Mouse (Mus musculus): Measurements from ENCODE around the gene Arhgap42.

Arhgap42 gene

DNA sequence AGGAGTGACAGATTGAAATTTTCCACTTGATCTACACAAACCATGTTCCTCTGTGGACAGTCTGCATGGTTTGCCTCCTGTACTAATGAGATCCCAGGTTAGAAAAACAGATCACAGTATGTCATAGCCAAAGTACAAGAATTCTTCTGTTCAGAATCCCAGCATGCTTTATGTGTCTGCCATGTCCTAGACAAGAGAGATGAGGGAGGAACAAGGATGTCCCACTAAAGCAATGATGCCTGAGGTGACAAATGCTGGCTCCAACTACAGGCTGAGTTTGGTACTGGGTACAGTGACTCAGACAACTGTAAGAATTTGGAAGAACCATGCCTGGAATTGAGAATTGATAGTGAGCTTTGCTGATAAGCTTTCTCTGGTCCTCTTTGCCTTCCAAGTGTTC is 24.6 kb downstream of the Arhgap42 start:
- in situ Hi-C loops (cut with MboI; ENCODE audit: unreplicated experiment in 2 of 2) = loop anchor here (25.0 kb wide), 2 partner anchors 527 to 1352 kb away; partner anchors contain the start of gene Birc3 (in 1 of the 2)

DNA sequence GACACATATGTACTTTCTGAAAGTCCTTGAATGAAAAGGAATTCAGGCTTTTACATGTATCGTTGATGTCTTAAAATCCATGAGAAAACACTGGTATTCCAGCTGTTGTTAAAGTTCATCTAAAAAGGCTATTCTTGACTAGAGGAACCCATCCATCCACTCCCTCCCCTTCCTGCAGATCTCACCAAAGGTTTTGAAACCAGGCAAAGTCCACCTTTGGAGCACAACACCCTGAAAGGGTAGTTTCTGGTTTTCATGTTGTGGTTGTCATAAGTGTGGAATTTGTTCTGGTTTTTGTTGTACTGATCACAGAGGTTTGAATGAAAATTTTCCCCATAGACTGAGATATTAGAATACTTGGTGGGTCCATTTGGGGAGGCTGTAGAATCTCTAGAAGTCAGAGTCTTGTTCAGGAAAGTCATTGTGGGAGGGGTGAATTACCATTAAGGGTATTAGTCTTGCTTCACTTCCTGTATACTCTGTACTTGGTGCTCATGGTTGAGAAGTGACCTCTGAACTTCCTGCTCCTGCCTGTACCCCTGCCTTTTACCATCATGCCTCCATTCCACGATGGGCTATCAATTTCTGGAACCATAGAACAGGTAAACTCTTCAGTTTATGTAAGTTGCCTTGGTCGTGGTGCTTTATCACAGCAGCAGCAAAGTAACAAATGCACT is 27.4 kb downstream of the Arhgap42 start:
- in situ Hi-C loops (cut with MboI; ENCODE audit: unreplicated experiment in 2 of 2) = loop anchor here (25.0 kb wide), 2 partner anchors 524 to 1349 kb away; partner anchors contain the start of gene Birc3 (in 1 of the 2)

DNA sequence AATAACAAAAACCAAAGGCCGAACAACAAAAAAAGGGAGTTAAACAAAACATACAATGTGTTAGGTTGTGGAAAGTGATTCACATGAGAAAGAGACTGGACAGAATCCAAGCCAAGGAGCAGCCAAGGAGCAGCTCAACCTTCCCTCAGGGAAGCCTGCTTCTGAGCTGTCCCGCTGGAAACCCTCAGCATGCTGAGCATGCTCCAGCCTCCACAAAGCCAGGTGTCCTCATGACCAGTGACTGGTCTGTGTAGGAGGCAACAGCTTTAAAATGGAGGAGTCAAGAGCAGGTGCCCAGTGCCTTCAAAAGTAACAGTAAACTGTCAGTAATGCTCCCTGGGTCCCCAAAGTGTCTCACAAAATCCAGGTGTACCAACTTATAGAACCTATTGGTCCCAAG is 28.4 kb downstream of the Arhgap42 start:
- in situ Hi-C loops (cut with MboI; ENCODE audit: unreplicated experiment in 2 of 2) = loop anchor here (25.0 kb wide), 2 partner anchors 523 to 1348 kb away; partner anchors contain the start of gene Birc3 (in 1 of the 2)

DNA sequence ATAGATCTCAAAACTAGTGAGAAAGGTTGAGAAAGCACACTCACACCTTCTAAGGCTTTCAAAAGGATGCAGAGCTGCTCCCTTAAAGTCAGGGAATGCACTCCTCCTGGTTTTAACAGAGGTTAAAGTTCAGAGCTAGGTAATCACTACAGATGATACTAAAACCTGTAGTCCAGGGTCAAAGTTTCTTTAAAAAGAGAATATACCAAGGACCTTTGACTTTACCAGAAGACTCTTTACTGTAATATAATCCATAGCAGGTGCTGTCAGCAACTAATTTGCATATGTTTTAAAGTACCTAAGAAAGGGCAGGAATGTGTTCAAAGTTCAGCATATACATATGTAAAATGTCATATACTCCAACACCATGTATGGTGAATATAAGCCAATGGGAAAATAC is 30.7 kb downstream of the Arhgap42 start:
- in situ Hi-C loops (cut with MboI; ENCODE audit: unreplicated experiment in 2 of 2) = loop anchor here (25.0 kb wide), 2 partner anchors 521 to 1346 kb away; partner anchors contain the start of gene Birc3 (in 1 of the 2)

DNA sequence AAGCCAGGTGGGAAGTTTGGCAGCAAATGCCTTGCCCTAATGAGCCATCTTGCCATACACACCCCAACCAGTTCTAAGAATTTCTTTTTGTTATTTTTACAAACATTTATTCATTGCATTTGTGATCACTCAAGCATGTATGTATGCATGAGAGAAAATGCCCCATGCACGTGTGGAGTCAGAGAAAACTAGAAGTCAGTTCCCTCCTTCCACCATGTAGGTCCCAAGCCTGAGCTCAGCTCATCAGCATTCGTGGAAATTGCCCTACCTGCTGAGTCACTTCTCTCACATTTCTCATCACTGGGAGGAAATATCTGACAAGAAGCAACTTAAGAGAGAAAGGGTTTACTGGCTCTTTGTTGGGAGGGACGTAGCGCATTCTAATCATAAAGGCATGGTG is 31.6 kb downstream of the Arhgap42 start:
- in situ Hi-C loops (cut with MboI; ENCODE audit: unreplicated experiment in 2 of 2) = loop anchor here (25.0 kb wide), 2 partner anchors 520 to 1345 kb away; partner anchors contain the start of gene Birc3 (in 1 of the 2)

DNA sequence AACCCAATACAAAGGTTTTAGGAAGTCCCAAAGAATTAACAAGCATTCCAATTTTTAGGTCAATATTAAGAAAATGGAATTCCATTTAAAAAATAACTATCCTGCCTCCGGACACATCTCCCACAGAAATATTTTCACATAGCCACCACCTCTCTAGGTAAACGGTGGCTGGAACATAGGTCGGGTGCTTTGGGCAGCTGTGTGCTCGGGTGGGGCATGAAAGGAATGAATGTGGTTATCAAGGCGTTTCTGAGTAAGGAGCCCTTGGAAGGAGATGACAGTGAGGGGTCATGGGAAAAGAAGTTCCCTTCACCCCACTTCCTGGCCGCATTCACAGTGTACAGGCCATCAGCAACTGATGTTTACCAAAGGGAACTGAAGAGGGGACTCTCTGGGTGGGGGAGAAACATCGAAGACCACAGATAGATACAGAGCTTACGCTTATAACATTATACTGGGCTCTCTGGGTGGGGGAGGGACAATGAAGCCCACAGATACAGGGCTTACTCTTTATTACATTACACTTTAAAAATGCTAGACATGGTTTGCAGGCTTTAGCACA is 38.0 kb downstream of the Arhgap42 start:
- in situ Hi-C loops (cut with MboI; ENCODE audit: unreplicated experiment in 2 of 2) = loop anchor here (25.0 kb wide), 2 partner anchors 514 to 1339 kb away; partner anchors contain the start of gene Birc3 (in 1 of the 2)

DNA sequence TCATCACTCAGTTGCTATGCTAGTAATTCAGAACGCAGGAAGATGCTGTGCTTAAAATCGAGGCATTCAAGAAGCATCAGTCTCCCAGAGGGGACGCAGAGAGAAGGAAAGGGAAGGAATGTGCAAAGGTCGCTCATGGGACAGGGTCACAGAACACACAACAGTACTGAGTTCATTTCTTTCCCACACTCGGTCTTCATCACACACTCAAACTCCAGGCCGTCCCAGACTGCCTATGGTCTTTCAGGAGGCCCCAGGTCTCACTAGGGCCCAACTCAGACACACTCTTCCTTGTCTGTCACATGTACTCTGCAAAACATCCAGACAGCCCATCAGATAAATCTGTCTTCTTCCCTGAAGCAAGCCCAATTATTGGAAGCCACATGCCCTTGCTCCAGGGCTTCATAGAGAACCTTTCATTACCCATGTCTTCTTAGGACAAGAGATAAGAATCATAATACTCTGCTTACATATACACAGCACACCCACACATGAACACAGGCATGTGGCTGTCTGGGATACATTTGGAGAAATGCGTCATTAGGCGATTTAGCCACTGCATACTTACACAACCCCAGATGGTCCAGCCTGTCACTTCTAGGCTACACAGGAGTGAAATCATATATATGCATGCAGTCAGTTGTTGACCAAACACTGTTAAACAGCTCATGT is 39.6 kb downstream of the Arhgap42 start:
- in situ Hi-C loops (cut with MboI; ENCODE audit: unreplicated experiment in 2 of 2) = loop anchor here in 1 of 2 experiments (5.0 kb wide), 1 partner anchor 38 kb away; the partner anchor contains the start of gene Arhgap42

DNA sequence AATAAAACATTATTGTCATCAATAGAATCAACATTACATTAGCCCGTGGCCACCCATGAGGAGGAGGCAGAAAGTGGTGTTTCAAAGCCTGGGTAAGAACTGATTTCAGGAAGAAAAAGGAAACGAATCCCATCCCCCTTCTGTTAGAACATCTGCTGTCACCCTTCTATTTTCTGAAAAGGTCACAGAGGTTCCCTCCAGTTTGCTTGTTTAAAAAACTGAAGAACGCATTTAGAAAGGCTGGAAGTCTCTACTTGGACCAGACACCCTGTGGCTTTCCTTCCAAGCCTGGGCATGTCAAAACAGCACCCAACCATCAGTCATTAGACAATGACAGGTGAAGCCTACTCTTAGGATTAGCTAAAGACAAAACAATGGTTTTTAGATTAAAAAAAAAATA is 40.3 kb downstream of the Arhgap42 start:
- in situ Hi-C loops (cut with MboI; ENCODE audit: unreplicated experiment in 2 of 2) = loop anchor here in 1 of 2 experiments (5.0 kb wide), 1 partner anchor 39 kb away; the partner anchor contains the start of gene Arhgap42

DNA sequence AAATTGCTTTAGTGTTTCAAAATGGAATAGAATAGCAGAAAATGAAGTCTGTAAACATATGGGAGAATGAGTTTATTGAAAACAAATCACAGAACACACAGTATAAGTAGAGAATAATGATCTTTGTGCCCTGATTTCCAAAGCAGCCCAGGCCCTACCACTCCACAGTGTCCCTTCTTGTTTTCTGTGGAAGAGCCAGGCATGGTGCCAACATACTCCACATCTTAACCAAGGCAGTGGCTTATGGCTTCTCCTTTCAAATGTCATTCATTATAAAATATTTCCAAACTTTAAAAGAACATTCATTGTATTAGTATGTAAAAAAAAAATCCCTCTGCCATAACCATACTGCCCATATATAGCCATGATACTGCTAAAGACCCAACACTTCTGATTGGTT is 42.9 kb downstream of the Arhgap42 start:
- in situ Hi-C loops (cut with MboI; ENCODE audit: unreplicated experiment in 2 of 2) = loop anchor here in 1 of 2 experiments (5.0 kb wide), 1 partner anchor 41 kb away; the partner anchor contains the start of gene Arhgap42

DNA sequence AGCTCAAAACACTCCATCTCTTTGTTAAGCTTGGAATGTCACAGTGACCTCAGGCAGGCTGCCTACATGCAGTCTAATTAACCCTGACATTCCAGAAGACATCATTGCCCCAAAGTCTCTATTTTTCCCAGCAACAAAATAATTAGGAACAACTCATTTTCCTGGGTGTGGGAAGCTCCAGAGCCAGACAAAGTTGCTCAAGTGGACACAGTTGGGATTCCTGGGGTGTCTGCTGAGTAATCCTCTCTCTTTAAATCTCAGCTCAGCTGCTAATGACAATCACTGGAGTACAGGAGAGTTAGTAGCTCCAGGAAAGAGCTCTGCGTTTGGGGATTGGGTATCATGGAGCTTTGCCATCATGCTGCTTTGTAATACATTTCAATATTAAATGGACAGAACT is 44.4 kb downstream of the Arhgap42 start:
- in situ Hi-C loops (cut with MboI; ENCODE audit: unreplicated experiment in 2 of 2) = no loop called here

DNA sequence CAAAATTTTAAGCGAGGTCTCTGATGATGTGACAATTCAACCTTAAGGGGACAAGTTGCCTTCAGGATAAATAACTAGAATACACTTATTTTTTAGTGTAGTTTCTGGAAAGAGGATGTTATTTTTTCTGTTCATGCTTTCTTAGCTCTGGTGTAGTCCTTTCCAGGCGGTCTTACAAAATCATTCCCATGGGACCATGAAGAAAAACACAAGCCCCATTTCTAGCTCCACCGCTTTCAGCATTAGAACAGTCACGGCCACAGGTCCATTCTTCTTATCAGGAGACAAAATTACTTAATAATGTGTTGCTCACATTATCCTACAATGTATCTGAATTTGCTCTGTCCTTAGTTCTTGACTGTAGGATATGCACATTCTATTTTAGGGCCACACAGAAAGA is 46.2 kb downstream of the Arhgap42 start:
- in situ Hi-C loops (cut with MboI; ENCODE audit: unreplicated experiment in 2 of 2) = no loop called here

DNA sequence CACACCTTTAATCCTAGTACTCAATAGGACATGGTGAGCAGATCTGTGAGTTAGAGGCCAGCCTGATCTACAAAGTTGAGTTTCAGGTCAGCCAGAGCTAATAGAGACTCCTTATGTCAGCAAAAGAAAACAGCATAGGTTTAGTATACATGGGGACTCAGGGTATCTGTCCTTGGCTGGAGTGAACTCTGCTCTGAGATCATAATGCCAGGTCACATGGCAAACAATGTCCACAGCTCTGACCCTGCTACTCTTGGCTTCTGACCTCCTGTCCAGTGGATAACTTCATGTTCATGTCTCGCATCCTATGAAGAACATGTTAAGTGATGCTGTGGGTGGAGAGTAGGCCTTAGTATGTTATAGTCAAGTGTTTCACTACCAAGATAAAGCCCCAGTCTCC is 48.1 kb downstream of the Arhgap42 start:
- in situ Hi-C loops (cut with MboI; ENCODE audit: unreplicated experiment in 2 of 2) = no loop called here

DNA sequence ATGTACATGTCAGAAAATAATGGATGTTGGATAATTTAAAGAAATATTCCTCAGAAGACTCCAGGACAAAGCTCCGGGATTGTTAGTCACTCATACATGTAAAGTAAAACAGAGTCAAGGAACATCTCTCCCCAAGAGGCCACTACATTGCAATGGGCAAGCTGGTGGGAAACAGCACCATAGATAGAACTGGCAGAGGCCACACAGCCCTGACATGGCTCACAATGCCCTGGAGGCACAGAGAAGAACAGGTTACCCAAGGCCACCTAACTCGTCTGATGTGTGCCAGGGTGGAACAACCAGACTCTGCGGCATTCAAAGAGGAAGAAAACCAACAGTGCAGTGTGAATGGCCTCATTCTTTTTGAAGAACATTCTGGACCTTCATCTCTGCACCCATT is 50.7 kb downstream of the Arhgap42 start:
- in situ Hi-C loops (cut with MboI; ENCODE audit: unreplicated experiment in 2 of 2) = no loop called here

DNA sequence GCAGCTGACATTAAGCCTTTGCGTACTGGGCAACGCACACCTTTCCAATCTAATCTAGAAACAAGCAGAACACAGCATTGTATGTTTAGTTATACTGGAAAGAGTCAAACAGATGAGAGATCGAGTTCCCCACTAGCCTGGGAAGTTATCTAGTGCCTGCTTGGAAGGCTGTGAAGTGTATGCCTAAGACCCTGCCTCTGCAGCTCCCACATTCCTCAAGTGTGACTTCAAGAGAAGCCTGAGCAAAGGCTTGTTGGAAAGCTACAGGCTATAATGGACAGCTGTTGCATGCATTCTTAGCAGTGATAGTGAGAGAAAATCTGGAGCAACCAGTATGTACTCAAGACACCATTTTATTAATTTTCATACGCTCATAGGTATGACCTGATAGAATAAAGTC is 61.2 kb downstream of the Arhgap42 start:
- in situ Hi-C loops (cut with MboI; ENCODE audit: unreplicated experiment in 2 of 2) = no loop called here

DNA sequence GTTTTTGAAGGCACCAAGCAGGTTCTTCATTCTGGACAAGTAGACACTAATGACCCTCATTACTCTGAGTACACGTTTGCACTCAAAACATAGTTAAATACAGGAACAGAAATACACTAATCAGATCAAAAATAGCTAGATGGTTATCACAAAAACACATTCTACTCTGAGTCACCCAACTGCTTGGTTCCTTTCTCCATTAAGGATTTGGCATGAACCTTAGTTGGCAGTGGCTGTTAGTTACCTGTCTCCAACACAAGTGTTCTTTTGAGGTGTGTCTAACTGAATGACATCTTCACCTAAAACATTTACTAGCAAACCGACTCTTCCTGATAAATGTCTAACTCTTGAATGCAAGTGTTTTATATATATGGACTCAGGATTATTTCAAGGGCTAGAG is 64.0 kb downstream of the Arhgap42 start:
- in situ Hi-C loops (cut with MboI; ENCODE audit: unreplicated experiment in 2 of 2) = no loop called here

DNA sequence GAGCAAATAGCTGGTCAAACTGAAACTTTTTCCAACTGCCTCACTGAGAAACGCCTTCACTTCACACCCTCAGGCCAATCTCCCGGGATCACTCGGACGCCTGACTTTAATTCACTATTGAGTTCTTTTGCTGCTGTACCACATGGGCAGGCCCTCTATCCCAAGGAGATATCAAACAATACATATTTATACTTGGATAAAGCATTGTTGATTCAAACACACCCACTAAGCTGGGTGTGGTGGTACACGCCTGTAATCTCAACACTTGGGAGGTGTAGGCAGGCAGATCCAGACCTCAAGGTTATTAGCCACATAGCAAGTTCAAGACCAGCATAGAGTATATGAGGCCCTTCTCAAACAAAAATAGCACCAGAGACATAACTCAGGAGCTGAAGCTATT is 64.7 kb downstream of the Arhgap42 start:
- in situ Hi-C loops (cut with MboI; ENCODE audit: unreplicated experiment in 2 of 2) = no loop called here

DNA sequence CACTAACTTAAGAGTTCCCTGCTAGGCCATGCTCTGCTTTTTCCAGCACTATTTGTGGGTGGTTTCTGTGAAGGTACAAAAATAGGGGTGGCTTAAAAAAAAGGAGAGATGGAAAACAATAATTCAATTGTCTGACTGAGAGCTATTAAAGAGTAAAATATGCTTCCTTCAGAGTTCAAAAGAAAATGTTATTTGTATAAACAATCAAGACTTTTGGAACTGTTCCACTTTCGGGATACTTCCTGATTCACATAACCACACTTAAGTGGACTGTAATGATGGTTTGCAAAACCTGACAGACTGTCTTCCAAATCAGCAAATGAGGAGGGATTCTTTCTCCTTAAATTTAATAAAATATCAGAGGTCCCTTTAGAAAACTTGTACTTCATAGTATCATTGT is 65.8 kb downstream of the Arhgap42 start:
- in situ Hi-C loops (cut with MboI; ENCODE audit: unreplicated experiment in 2 of 2) = no loop called here

DNA sequence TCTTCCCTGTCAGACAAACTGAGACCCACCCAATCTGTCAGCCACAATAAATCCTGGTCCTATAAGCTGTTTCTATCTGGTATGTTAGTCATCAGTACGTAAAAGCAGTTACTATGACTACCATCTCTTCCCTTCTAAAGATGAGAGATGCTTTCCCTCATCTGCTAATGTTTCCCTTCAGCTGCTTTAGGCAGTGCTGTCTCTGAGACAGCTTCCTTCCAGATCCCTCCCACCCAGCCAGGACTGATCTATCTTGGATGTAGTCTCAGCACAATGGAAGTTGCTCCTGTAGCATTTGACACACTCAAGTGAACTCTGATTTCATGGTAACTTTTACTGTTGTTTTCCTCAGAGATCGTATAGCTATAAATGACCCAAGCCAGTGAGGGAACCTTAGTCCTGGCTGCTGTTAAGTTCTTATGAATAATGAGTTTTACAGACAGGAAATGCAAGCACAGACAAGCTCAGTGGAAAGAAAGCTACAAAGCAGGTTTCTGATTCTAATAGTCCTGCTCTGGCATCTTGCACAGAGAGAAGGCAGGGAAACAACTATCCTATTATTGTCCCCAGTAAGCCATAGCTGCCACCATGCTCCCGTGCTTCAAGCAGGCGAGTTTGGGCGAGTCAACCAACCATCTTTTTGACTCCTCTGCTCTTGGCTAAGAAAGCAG is 67.6 kb downstream of the Arhgap42 start:
- in situ Hi-C loops (cut with MboI; ENCODE audit: unreplicated experiment in 2 of 2) = no loop called here

DNA sequence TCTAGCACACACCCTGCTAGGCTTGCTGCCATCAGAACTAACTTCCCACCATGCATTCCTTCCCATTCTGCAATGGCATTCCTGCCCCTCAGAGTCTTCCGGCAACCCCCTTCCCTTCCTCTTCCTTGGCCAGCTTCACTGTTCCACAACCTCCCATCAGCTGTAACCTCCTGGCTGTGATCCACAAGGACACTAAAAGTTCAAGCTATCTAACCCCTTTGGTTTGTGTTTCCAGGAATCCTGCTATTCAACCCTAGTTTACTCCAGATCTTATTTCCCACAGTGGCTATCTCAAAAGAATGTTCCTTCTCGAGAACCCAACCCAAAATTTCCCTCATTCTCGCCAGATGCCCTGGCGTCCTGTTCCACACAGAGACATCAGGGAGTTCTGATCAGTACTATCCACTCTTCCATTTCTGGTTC is 73.2 kb downstream of the Arhgap42 start:
- in situ Hi-C loops (cut with MboI; ENCODE audit: unreplicated experiment in 2 of 2) = no loop called here

DNA sequence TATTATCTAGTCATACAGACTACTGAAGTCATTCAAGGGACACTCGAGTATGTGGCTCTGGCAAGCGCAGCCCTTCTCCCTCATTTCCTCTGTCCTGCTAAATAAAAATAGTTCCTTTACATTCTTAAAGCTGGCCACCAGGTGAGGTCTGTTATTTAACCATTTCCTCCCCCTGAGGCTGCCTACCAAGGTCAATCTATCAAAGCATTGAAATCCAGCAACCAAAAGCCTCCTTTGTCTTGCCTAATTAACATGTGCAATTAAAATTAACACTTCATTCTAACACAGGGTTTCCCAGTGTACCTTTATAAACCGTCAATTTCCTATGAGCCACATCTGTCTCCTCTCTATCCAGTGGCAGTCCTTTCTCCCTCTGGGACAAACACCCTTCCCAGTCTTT is 78.2 kb downstream of the Arhgap42 start:
- in situ Hi-C loops (cut with MboI; ENCODE audit: unreplicated experiment in 2 of 2) = no loop called here

DNA sequence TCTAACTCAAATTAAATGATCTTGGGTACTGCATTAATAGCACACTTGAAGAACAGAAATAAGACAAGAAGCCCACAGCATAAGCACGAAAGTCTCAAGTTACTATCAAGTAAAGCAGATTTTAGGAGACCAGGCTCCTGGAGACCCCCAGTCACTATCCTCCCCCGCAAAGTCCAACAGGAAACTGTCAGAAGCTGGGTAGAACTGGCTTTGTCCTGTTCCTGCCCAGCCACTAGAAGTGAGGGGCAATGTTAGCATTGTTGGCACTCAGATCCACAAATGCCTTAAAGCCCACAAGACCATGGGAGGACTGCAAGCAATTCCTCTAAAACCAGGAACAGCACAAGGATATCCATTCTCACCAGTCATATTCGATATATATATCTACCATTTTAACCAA is 80.7 kb downstream of the Arhgap42 start:
- in situ Hi-C loops (cut with MboI; ENCODE audit: unreplicated experiment in 2 of 2) = loop anchor here in 1 of 2 experiments (10.0 kb wide), 1 partner anchor 77 kb away; the partner anchor contains the start of gene Arhgap42
